Mouse (Mus musculus): ENCODE measurements around the gene Gm43951.
A peak's percentile ranks its signal among the peaks of the same experiment; 100 is the strongest.

Gm43951 gene

GRCm38 (mm10) chr11:72206341-72207203, at the start of gene Gm43951:
Gene Gm43951, minus strand, starts transcription at chr11:72206840.
- DNase-seq = no peak

- DNase-seq = no peak
These were observed 49.8 kb upstream of the Gm43951 start for GRCm38 (mm10) chr11:72256441-72256840.

GRCm38 (mm10) chr11:72255629-72256028, 49.0 kb upstream of the Gm43951 start:
- DNase-seq = no peak

- no peak for DNase-seq
These were observed 38.6 kb upstream of the Gm43951 start for GRCm38 (mm10) chr11:72245196-72245753.

GRCm38 (mm10) chr11:72240062-72240860, 33.6 kb upstream of the Gm43951 start:
- no peak for DNase-seq

- no peak for DNase-seq
These were observed 27.4 kb upstream of the Gm43951 start for GRCm38 (mm10) chr11:72234013-72234412.

- no peak for DNase-seq
These were observed 26.4 kb upstream of the Gm43951 start for GRCm38 (mm10) chr11:72232991-72233390.

GRCm38 (mm10) chr11:72232068-72232467, 25.4 kb upstream of the Gm43951 start:
- DNase-seq = no peak

- DNase-seq = no peak
These were observed 21.9 kb upstream of the Gm43951 start for GRCm38 (mm10) chr11:72228513-72228912.

GRCm38 (mm10) chr11:72226901-72227300, 20.3 kb upstream of the Gm43951 start:
- DNase-seq = no peak

- no peak for DNase-seq
These were observed 19.6 kb upstream of the Gm43951 start for GRCm38 (mm10) chr11:72226020-72226791.

GRCm38 (mm10) chr11:72224865-72225264, 18.2 kb upstream of the Gm43951 start:
- peak; percentile 89 for DNase-seq

- no peak for DNase-seq
These were observed 16.8 kb upstream of the Gm43951 start for GRCm38 (mm10) chr11:72223414-72223813.

- peak; percentile 76 for DNase-seq
These were observed 14.6 kb upstream of the Gm43951 start for GRCm38 (mm10) chr11:72221278-72221677.

GRCm38 (mm10) chr11:72217116-72217515, 10.5 kb upstream of the Gm43951 start:
- DNase-seq = no peak

- DNase-seq = peak; percentile 89
These were observed 8.8 kb upstream of the Gm43951 start, which contains the start of gene Med31 for GRCm38 (mm10) chr11:72215410-72215797. Gene Med31, minus strand, starts transcription at chr11:72215592.

GRCm38 (mm10) chr11:72214591-72215409, 8.2 kb upstream of the Gm43951 start:
- DNase-seq = peak; percentile 97

- no peak for DNase-seq
These were observed 1.3 kb upstream of the Gm43951 start for GRCm38 (mm10) chr11:72207834-72208377.

GRCm38 (mm10) chr11:72207204-72207833, 679 bp upstream of the Gm43951 start, which contains the start of the genes 4933427D14Rik and Txndc17:
Gene 4933427D14Rik, minus strand, starts transcription at chr11:72207459.
Gene Txndc17, plus strand, starts transcription at chr11:72207547.
- peak; percentile 91 for DNase-seq

- no peak for DNase-seq
These were observed 1.4 kb downstream of the Gm43951 start for GRCm38 (mm10) chr11:72205256-72205655.

- no peak for DNase-seq
These were observed 3.2 kb downstream of the Gm43951 start for GRCm38 (mm10) chr11:72203440-72203839.
